Mouse (Mus musculus): ENCODE measurements around the gene Lrmda. TPM values are rescaled to one million over a fixed set of nuclear protein-coding genes. Genes with fewer than 3 reads are reported as not detected.
"Not testable (repeated sequence)": the region's sequence is repeated elsewhere in the genome, so short reads cannot be mapped to it uniquely, and the experiment has no call there.

Lrmda gene
- total RNA-seq, 2 experiments from 2014 or later = 0.66 to 0.97 TPM

DNA sequence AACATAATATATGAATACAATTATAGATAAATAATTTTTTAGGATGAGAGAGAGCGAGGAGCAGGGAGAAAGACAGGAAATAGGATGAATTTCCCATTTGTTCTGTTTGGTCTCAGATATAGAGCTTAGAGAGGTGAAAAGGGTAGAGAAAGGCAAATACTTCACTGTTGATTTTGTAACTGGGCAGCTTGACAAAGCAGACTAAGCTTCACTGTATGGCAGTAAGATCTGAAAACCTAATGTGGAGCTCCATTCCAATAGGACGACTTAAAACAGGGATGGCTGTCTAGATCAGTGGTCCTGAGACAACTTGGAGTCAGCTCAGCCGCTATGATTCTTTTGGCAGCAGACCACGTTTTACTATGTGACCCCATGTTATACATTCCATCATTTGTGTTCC lies 566.8 kb downstream of the Lrmda start:
- intact Hi-C loops (cut with DNase I) = no loop called here
- no peak for DNase-seq (ENCODE audit: low spot score in 2 of 2)

DNA sequence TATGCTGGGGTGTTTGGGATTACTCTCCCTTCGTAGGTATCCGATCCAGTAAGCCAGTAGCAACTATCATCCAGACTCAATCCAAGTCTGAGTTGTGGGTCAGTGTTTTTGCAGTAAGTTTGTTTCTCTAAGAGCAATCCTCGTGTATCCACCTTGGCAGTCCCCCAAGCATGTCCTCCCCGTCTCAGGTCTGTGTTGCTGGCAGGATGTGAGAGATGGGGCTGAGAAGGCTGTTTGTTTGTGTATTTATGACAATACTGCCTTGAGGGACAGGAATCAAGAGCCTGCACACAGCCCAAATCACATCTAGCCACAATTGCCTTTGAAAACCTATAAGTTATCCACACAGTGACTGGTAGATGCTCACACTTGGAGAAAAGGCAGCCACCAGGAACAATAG lies 567.3 kb downstream of the Lrmda start:
- intact Hi-C loops (cut with DNase I) = no loop called here
- DNase-seq (ENCODE audit: low spot score in 2 of 2) = no peak

DNA sequence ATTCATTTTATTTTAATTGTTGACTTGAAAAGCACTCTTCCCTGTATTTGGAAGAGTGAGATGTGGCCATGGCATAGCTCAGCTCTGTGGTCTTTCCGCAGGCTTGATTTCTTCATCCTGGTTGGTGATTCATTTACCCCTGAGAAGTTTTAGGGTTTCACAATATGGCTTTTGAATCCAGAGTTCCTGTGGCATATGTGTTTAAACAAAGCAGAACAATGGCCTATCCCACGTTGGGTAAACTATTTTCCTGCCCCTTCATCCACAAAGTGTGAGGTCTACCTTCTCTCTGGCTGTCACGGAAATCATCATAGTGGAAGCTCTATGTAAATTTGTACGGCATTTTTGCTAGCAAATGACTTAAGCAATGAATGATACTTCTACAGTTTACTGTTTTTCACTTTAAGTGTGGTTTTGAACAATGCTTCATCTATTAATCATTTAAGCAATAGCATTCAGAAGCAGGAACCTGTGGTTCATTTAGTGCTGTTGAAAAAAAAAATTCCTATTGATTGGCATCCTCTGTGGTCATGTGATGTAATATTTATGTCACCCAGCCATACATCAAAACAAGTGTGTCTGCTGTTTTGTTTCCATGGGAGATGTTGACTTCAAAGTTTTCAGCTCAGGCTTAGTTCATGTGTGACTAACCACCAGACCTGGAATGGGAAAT lies 567.9 kb downstream of the Lrmda start:
- intact Hi-C loops (cut with DNase I) = no loop called here
- no peak for DNase-seq (ENCODE audit: low spot score in 2 of 2)

DNA sequence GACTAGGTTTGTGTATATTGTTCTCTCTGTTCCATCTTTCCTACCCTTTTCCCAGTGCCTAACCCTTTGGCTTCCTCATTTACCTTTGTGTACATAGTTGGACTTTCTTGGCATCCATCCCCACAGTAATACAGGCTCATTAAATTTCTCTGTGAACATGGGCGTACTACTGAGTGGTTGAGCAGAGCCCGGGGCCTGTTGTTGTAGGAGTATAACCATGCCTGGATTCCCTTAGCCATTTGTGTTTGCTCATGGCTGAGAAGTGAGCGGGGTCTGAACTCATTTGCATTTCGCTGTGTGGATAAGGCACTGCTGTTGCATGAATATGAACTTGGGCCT lies 568.4 kb downstream of the Lrmda start:
- intact Hi-C loops (cut with DNase I) = no loop called here

DNA sequence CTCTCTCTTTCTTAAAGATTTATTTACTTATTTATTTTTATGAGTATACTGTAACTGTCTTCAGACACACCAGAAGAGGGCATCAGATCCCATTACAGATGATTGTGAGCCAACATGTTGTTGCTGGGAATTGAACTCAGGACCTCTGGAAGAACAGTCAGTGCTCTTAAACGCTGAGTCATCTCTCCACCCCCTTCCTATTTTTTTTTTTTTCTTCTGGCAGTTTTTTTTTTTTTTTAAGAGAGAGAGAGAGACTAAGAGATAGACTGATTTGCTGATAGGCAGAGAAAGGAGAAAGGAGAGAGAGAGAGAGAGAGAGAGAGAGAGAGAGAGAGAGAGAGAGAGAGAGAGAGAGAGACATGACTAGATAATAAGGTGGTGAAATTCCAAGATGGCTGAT lies 568.9 kb downstream of the Lrmda start:
- DNase-seq (ENCODE audit: low spot score in 2 of 2); intact Hi-C loops (cut with DNase I): not testable (repeated sequence)

More for the DNA sequence above, 568.4 kb downstream of the Lrmda start:
- no peak for DNase-seq (ENCODE audit: low spot score in 2 of 2)

DNA sequence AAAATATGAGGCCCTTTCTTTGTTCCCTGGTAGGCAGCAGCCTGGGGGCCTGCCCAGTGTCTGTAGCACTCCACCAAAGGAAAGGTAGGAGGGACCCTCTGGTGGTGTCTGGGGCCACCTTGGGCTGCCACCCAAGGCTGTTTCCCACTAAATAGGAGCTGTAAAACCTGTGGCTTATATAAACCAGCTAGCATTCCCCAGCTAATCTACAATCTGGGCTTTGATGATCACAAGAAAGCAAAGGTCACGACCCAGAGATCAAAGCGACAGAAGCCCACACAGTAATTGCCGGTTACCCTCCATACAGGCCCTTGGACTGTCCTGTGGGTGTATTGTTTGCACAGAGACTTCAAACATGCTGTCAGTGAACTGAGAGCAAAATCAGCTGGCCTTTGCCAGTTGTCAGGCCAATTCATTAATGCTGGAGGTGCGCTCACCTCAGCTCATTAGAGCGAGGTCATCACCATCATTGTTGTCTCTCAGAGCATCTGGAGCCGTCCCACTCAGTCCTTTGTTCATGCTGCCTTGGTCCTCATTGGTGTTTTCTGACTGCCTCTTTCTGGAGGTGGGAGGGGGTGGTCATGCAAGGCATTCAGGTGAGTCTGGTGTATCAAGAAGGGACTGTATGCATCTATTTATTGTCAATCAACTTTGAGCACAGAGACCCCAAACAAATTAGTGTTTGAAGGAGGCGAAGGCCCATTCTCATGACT lies 570.1 kb downstream of the Lrmda start:
- intact Hi-C loops (cut with DNase I) = no loop called here
- no peak for DNase-seq (ENCODE audit: low spot score in 2 of 2)

DNA sequence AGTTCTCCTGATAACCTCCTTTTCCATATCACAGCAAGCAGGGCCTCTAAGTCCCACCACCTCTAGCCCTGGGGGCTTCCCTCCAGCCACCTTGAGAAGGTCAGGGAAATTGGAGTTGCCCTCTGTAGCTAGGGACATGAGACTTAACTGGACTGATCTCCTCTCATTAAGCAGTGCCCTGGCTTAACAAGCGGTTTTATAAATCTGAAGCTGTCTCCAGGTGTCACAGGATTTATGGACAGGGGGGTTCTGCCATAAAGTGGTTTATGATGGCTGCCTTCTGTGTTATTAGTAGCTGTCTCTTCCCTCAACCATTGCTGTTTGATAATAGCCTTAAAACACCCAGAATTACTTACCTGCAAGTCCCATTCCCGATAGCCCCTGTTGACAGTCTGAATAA lies 571.7 kb downstream of the Lrmda start:
- DNase-seq (ENCODE audit: low spot score in 2 of 2) = no peak
- intact Hi-C loops (cut with DNase I) = no loop called here

DNA sequence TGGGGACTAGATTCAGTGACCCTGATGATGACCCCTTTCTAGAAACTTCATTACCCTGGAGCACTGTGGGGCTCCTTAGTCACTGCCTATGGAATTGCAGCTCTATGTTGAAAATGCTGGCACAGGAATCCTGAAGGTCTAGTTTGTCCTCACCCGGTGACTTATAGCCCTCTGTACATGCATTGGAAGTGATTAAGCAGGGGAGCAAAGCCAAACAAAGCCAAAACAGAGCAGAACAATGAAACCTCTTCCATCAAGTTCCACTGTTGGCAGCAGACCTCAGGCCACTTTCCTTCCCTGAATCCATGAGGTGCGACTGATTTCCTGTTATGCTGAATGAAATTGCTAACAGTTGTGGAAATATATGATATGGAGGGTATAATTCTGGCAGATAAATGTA lies 578.0 kb downstream of the Lrmda start:
- DNase-seq (ENCODE audit: low spot score in 2 of 2) = no peak
- intact Hi-C loops (cut with DNase I) = no loop called here

DNA sequence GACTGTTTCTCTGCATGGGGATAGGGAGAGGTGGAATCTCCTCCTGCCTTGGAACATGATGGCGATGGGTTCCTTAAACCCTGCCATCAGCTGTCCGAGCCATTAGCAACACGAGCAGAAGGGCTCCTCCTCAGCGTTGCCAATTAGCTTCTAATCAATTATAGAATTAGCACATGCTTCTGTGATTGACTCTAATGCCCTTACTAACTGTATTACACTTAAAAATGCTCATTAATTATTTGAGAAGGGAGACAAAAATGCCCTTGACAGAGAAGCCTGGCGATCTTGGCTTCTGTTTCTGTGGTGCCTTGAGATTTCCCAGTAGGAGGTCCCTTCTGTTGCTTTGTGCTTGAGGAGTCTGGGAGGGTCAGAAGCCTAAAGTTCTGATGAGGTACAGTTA lies 579.1 kb downstream of the Lrmda start:
- intact Hi-C loops (cut with DNase I) = no loop called here
- DNase-seq (ENCODE audit: low spot score in 2 of 2) = no peak

DNA sequence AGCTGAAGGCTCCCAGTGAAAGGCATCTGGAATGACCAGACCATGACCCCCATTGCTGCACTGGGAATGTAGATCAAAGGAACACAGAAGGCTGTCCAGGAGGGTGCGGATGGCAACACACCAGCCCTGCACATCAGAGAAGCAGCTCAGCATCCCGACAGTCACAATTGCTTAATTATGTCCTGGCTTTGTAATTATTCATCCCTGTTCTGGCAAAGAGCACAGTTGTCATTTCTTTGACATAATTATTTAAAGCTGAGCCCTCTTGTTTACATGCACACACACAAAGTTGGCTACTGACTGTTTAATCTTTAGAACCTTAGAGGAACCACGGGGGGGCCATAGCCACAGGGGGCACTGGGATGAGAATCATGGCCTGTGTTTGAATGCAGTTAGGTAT lies 580.7 kb downstream of the Lrmda start:
- intact Hi-C loops (cut with DNase I) = no loop called here
- DNase-seq (ENCODE audit: low spot score in 2 of 2) = no peak

DNA sequence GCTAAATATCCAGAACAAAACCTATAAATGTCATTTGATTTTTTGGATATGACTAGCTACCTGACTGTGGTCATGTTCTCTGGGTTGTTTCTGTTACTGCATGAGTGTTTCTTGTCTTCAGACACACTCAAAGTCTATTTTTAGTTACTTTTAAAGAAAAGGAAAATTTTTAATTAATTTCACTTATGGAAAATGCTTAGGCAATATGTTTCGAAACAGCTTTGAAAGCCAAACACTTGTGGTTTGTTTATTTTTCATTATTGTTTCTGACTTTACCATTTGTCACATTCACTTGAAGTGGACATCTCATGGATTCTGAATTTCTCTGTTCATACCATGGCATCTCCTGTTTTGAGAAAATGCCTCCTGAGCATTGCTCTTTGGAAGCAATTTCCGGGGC lies 582.8 kb downstream of the Lrmda start:
- DNase-seq (ENCODE audit: low spot score in 2 of 2) = no peak
- intact Hi-C loops (cut with DNase I) = no loop called here

DNA sequence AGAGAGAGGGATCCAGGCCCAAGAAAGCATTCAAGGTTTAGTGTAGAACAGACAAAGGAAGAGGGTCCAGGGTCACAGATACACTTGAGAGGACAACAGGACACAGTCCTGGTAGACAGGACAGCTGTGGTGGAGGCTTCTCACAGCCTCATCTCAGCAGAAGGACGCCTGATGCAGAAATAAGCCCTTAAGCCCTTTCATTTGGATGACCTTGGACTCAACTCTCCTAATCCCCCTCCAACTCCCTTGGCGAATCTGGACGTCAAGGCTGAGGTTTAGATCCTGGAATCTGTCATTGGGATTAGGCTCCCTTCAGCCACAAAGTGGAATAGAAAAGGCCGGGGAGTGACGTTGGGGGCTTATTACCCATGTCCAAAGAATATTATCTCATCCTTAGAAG lies 589.1 kb downstream of the Lrmda start:
- no peak for DNase-seq (ENCODE audit: low spot score in 2 of 2)
- intact Hi-C loops (cut with DNase I) = no loop called here

DNA sequence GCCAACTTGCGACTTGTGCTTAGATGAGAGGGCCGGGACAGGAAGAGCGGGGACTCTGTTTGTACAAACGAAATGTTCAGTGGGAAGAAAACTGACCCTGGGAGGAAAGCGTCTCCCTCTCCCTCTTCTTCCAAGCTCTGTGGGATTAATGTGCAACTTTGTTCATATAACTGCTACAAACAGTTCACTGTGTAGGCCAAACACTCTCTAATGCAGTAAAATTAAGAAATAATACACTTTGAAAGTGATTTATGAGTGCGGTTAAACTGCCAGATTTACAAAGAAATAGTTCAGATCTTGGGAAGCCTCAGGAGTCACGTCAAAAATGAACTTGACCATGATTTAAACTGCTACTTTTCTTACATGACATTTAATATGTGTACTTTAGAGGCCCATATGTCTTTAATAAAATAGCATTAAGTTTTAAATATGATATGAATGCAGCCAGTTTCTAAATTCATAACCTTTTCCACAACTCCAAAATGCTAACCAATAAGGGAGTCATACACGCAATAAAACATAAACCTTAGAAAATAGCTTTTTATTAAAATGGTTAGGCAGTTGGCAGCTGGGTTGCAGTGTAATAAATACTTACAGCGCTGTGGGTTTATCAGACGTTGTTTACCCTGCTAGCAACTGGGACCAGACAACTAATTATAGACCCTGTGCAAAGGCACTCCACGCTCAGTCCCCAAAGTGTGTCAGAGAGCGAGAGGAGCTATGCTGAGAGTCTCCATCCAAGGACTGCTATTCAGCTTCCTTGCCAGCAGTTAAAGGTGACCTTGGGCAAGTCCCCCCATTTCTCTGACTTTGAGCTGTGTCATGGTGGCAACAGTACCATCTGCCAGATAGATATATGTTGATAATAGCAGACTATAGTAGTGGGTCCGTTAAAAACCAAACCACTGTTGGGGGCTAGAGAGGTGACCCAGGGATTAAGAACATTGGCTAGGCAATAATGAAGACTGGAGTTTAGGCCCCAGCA lies 590.0 kb downstream of the Lrmda start:
- intact Hi-C loops (cut with DNase I) = no loop called here
- DNase-seq (ENCODE audit: low spot score in 2 of 2) = no peak

DNA sequence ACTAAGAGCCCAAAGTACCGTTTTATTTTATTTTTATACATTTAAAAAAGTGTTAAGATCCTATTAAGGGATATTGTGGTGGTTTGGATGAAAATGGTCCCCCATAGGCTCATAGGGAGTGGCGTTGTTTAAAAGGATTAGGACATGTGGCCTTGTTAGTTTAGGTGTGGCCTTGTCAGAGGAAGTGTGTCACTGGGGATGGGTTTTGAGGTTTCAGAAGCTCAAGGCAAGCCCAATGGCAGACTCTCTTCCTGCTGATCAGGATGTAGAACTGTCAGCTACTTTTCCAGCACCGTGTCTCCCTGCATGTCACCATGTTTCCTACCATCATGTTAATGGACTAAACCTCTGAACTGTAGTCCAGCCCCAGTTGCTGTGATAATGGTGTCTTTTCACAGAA lies 591.5 kb downstream of the Lrmda start:
- intact Hi-C loops (cut with DNase I) = no loop called here
- DNase-seq (ENCODE audit: low spot score in 2 of 2) = no peak

DNA sequence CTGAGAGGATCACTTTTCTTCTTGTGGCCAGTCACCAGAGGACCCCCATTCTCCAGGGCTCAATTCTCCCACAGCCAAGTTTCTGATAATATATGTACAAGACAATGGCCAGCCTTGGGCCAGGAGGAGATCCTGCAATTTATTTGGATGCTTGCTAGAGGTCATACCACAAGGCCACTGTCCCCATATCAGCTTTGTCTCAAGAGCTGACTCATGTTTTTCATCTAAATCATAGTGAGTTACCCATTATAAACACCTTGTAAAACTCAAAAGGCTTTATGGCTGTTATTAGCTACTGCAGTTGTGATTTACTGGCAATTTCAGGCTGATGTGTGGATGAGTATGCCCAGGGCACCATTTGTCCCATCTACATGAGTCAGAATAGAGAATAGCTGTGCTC lies 600.7 kb downstream of the Lrmda start:
- no peak for DNase-seq (ENCODE audit: low spot score in 2 of 2)
- intact Hi-C loops (cut with DNase I) = no loop called here

DNA sequence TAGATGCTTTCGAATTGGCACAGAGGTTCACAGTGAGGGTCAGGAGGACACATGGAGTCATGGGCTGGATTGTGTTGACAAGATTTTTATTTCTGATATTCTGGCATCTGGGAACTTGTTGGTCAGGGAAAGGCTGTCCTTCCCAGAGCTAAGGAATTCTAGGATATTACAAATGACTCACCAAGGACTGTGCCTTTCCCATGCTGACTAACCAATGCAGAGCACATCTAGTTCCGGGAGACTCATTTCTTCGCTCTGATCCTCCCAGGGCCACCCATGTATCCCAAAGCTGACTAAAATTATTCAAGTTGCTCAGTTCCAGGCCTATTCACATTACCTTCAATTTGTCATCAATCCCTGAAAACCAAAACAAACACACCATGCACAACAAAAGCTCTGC lies 602.4 kb downstream of the Lrmda start:
- DNase-seq (ENCODE audit: low spot score in 2 of 2) = no peak
- intact Hi-C loops (cut with DNase I) = no loop called here

DNA sequence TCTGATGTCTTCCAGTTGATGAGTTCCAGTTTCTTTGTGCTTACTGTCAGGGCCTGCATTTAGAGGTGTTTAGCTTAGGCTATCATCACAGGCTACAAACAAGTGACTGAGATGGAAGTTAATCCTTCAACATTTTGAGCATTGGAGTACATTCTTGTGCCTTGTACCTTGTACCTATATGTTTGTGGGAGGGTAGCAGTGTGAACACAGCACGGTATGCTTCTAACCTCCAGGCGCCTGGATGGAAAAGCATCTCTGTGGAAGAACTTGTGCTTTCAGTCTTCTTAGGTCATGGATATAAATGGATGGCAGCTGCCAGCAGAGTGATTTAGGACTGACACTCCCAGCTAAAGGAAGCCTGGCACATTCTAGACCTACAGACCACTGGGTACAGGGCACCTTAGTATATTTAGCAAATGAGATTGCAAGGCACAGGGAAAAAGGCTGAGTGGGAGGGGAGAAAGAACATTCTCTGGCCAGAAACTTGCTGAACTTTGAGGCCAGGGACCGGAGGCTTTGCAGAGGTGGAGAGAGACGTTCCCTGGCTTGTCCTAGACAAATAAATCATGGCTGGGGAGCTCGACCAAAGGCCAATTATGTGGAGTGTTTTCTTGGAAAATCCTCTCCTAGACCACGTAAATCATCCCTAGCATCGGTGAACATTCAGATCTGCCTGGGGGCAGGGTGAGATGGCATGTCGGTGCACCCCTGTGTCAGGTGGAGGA lies 607.8 kb downstream of the Lrmda start:
- intact Hi-C loops (cut with DNase I) = no loop called here
- no peak for DNase-seq (ENCODE audit: low spot score in 2 of 2)

DNA sequence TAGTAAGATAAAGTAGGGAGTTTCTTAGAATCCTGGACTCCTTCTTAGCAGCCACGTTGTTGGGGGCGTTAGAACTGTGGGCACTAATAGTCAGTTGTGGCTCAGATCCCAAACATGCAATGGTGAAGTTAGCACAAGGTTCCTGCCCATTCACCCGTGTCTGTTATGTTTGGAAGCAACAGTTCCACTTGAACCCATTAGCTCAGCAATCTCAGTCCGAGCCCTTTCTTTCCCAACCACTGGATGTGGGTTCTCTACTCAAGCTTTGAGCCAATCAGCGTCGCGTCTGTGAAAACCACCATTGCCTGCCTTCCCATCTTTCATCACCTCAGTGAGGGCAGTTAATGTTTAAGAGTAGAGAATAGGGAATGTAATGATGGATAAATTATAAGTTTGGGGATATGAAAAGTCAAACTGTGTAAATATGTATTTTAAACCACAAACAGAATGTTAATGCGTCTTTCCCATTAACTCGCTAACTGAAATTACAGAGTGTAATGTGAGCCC lies 610.9 kb downstream of the Lrmda start:
- intact Hi-C loops (cut with DNase I) = no loop called here

DNA sequence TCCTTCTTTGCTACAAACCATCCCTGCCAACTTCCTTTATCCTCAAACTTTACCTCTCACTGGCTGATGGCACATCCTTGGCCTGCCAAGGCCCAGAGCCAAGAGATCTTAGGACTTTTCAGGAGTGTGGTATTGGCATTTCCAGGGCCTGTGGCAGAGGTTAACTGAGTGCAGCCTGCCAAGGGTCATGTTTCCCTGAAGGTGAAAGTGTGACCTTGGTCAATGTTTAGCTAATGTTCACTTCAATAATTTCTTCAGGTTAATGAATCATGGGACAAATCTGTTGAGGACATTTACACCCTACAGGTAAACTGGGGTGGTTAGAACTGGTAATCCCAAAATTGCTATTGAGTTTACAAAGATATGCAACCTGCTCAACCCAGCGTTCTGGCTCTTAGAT lies 614.1 kb downstream of the Lrmda start:
- intact Hi-C loops (cut with DNase I) = no loop called here

More for the DNA sequence above, 610.9 kb downstream of the Lrmda start:
- DNase-seq (ENCODE audit: low spot score in 2 of 2) = no peak

DNA sequence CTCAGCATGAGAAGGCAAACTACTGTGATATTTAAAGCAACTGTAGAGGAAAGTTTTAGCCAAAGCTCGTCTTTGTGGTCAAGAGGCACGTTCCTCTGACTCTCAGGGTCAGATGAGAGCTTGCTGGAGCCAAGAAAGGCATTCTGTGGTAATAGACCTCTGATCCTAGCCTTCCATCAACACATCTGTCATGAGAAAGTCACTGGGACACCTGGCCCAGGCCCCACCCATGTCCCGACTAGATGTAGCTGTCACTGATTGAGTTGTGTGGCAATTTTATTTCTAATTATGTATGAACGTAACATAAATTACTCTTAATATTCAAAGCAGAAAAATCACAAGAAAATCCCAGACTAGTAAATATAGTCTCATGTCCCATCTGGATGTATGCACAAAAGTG lies 624.0 kb downstream of the Lrmda start:
- DNase-seq (ENCODE audit: low spot score in 2 of 2) = no peak
- intact Hi-C loops (cut with DNase I) = no loop called here

More for the DNA sequence above, 614.1 kb downstream of the Lrmda start:
- DNase-seq (ENCODE audit: low spot score in 2 of 2) = no peak
